Mouse (Mus musculus) heart, postnatal 0 days (tissue): Measurements from ENCODE around the gene Abhd14a. TPM values are rescaled to one million over a fixed set of nuclear protein-coding genes. Genes with fewer than 3 reads are reported as not detected.
A peak's percentile ranks its signal among the peaks of the same experiment; 100 is the strongest.

ENCODE experiments used
- ATAC-seq: fragments of 200-750 bp; cut with Nextera tagmentation; 2 replicates; pipeline ENCODE4 v1.8.0; 2017; ENCODE audit warnings: low read depth, moderate number of reproducible peaks, moderate library complexity; ENCODE audit not compliant: insufficient read depth
- DNase-seq: peaks from one replicate; pipeline ENCODE4 v3.0.0-alpha.2; 2016; ENCODE audit warnings: low spot score
- H3K27ac ChIP-seq: fragments of 300-500 bp; sonication (generic); 2 replicates; pipeline ENCODE4 v1.5.1; 2014; ENCODE audit warnings: low read depth, mild to moderate bottlenecking
- H3K27me3 ChIP-seq: fragments of 300-500 bp; sonication (generic); 2 replicates; pipeline ENCODE4 v1.6.1; 2014; ENCODE audit warnings: low read length, mixed read lengths; ENCODE audit not compliant: control insufficient read depth, insufficient read depth
- H3K36me3 ChIP-seq: fragments of 300-500 bp; sonication (generic); replicated peaks from 2 replicates; pipeline ENCODE4 v1.6.1; 2014; ENCODE audit warnings: low read length, mixed read lengths; ENCODE audit not compliant: control insufficient read depth, insufficient read depth
- H3K4me1 ChIP-seq: fragments of 300-500 bp; sonication (generic); 2 replicates; pipeline ENCODE4 v1.6.1; 2014; ENCODE audit warnings: antibody characterized with exemption; ENCODE audit not compliant: control insufficient read depth, insufficient read depth
- H3K4me2 ChIP-seq: fragments of 300-500 bp; sonication (generic); 2 replicates; pipeline ENCODE4 v1.6.1; 2014; ENCODE audit warnings: low read depth, mild to moderate bottlenecking, low read length, moderate library complexity
- H3K4me3 ChIP-seq: fragments of 300-500 bp; sonication (generic); 2 replicates; pipeline ENCODE4 v1.5.1; 2014; ENCODE audit warnings: low read depth, low read length
- H3K9ac ChIP-seq: fragments of 300-500 bp; sonication (generic); replicated peaks from 2 replicates; pipeline ENCODE4 v1.6.1; 2014; ENCODE audit warnings: low read depth, low read length, mixed read lengths
- H3K9me3 ChIP-seq: fragments of 300-500 bp; sonication (generic); replicated peaks from 2 replicates; pipeline ENCODE4 v1.6.1; 2016; ENCODE audit warnings: low read length; ENCODE audit not compliant: control insufficient read depth
- CTCF ChIP-seq: IDR thresholded peaks from 2 replicates; pipeline ENCODE4 v1.5.1; 2016; ENCODE audit warnings: antibody characterized with exemption, control low read depth, low read depth
- EP300 ChIP-seq: IDR thresholded peaks from 2 replicates; pipeline ENCODE4 v1.6.1; 2016; ENCODE audit warnings: antibody characterized with exemption, low read depth
- WGBS: fragments of 180-500 bp; shearing (Covaris S2); extraction: QIAGEN DNeasy Blood & Tissue Kit; methylation state at CpG from one replicate; pipeline ENCODE4 v1.1.7; 2014; 5-methylcytosine and 5-hydroxymethylcytosine counted together
- polyA plus RNA-seq: library from polyadenylated mRNA; unstranded; fragments of >200 nt; fragmentation: Nextera tagmentation; extraction: Ambion mirVana; gene quantifications from 2 replicates; pipeline ENCODE4 v1.2.1, GENCODE M21; 2015
- total RNA-seq: library from RNA; depleted of rRNA; stranded (reverse); fragments of >200 nt; gene quantifications from 2 replicates; pipeline ENCODE4 v1.2.3, GENCODE M21; 2014; ENCODE audit warnings: low replicate concordance

Abhd14a gene
- total and polyA plus RNA-seq, 2 experiments from 2014 or later = 45.8 to 64.8 TPM

DNA sequence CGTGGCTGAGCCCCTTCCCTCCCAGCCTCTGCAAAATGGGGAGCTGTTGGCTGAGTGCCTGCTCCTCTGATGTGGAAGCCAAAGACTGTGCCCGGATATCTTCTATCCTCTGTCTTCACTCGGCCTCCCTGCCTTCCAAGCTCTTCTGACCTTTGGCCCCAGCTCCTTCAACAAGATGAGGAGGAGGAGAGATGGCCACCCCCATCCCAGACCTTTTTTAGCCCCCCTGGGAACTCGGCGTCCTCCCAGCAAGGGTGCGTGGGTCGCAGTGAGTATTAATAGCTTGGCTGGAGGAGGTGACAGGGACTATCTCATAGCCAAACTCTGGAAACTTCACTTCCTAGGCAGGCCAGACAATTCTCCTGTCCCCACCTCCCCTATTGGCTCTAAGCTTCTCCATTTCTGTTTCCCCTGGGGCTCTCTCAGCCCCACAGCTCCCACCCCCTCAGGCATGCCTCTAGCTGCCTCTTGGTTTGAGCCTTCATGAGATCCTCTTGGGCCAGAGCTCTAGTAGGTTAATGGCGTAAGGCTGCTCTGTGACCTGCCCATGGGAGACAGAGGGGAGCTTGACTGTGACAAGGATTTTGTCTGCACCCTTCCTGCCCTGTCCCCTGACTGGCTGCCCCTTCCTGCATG, 40.9 kb downstream of the Abhd14a start:
- Histone ChIP-seq H3K9ac (no peak overlapping the region), H3K4me2 (0 out of 2 replicates have a peak overlapping the region, but pooled peaks have one; percentile 1)
- DNase-seq = peak; percentile 61

DNA sequence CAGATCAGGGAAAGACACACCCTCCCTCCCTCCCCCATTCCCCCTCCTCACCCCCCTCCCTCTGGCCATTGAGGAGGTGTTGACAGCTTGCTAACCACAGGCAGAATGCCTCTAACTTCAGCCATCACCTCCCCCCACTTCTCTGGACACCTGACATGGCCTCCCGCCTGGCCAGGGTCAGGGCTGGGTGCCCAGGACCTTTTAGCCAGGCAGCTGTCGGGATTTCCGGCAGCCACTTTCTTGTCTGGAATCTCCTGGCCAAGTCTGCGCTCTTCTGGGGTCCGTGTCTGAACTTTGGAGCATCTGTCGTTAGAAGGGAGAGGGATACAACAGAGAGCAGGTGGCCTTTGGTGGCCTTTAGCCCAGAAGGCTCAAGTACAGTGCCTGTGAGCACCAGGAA, 42.2 kb downstream of the Abhd14a start:
- peak; percentile 89 for ATAC-seq
- Histone ChIP-seq H3K4me1 (peaks cover 46% of the 10 kb centered on the region), H3K27ac (peak overlapping the region; percentile 87), H3K27me3 (no peaks in the 10 kb centered on the region), H3K36me3 (no peaks in the 10 kb centered on the region), H3K4me3 (no peak overlapping the region), H3K9ac (no peak overlapping the region), H3K9me3 (0 out of 2 replicates have a peak, but pooled peaks cover 3% of the 10 kb centered on the region), H3K4me2 (no peak overlapping the region)
- DNase-seq = peak; percentile 76
- TF ChIP-seq CTCF = no peak
- TF ChIP-seq EP300 = peak; percentile 59
- WGBS = 14% methylated on average over 6 of the region's 6 CpGs

More for the DNA sequence above, 40.9 kb downstream of the Abhd14a start:
- H3K36me3 ChIP-seq = no peaks in the 10 kb centered on the region
- TF ChIP-seq CTCF (no peak), EP300 (peak; percentile 59; the same call in 1 of the 2 replicates)
- H3K27me3 ChIP-seq = no peaks in the 10 kb centered on the region
- peak overlapping the region; percentile 87 for H3K27ac ChIP-seq
- H3K4me1 ChIP-seq = peaks cover 50% of the 10 kb centered on the region
- 0 out of 2 replicates have a peak, but pooled peaks cover 3% of the 10 kb centered on the region for H3K9me3 ChIP-seq
- 15% methylated on average over 8 of the region's 8 CpGs for WGBS
- ATAC-seq = peak; percentile 28
- no peak overlapping the region for H3K4me3 ChIP-seq

DNA sequence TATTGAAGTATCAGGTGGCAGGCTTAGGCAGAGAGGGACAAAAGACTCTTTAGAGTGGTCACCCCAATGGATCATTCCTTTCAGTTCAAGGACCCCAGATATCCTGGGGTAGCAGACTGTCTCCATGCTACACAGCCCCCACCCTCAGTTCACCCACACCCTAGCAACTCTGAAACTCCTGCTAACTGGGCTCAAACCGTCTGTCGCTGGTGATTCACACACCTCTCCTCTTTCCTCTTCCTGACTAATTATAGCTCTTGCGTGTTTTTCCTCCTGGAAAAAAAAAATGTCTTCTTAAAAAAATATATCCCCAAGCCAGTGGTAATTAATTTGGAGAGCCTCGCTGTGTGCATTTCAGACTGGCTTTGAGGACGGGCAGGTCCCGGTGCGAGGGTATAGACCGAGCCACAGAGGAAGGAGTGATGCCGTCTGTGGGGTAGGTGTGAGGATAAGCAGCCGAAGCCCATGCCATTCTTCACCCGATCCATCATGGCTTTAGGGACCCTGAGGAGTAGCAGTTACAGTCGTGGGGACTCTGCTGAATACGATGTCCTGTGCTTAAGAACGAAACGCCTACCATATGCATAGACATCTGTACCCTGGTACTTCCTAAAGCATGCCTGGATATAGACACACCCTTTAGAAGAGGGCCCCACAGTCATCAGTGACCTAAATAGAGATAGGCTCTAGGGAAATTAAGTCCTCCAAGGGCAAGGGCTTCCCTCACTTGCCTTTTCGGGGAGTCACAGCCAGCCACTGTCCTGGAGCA, 44.7 kb downstream of the Abhd14a start:
- Histone ChIP-seq H3K27me3 (no peaks in the 10 kb centered on the region), H3K4me2 (no peak overlapping the region), H3K9ac (no peak overlapping the region), H3K36me3 (no peaks in the 10 kb centered on the region), H3K4me3 (no peak overlapping the region), H3K4me1 (peaks cover 45% of the 10 kb centered on the region), H3K27ac (no peak overlapping the region), H3K9me3 (no peaks in the 10 kb centered on the region)
- DNase-seq = no peak
- no peak for TF ChIP-seq EP300
- no peak for TF ChIP-seq CTCF
- 68% methylated on average over 16 of the region's 16 CpGs for WGBS
- no peak for ATAC-seq

DNA sequence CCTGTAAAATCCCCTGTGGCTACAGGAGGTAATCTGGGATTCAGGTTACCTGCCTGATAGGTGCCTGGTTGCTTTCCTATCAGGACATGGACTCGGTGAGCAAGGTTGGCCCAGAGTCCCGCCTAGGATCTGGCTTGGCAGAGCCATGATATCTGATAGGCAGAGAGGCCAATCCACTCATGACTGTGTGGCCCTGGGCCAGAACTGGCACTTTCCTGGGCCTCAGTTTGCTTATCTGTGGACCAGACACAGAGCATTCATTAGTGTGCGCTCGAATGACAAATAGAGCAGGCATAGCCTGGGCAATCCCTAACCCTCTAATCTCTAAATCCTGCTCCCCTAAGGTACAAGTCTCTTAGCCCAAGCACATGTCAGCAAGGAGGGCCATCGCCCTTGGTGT, 45.3 kb downstream of the Abhd14a start:
- TF ChIP-seq CTCF (no peak), EP300 (no peak)
- H3K9me3 ChIP-seq = no peaks in the 10 kb centered on the region
- no peak overlapping the region for H3K9ac ChIP-seq
- H3K27me3 ChIP-seq = no peaks in the 10 kb centered on the region
- 53% methylated on average over 5 of the region's 5 CpGs for WGBS
- no peaks in the 10 kb centered on the region for H3K36me3 ChIP-seq
- H3K4me3 ChIP-seq = no peak overlapping the region
- DNase-seq (no peak), ATAC-seq (no peak)
- H3K4me1 ChIP-seq = peaks cover 44% of the 10 kb centered on the region
- H3K27ac ChIP-seq = no peak overlapping the region
- H3K4me2 ChIP-seq = no peak overlapping the region

DNA sequence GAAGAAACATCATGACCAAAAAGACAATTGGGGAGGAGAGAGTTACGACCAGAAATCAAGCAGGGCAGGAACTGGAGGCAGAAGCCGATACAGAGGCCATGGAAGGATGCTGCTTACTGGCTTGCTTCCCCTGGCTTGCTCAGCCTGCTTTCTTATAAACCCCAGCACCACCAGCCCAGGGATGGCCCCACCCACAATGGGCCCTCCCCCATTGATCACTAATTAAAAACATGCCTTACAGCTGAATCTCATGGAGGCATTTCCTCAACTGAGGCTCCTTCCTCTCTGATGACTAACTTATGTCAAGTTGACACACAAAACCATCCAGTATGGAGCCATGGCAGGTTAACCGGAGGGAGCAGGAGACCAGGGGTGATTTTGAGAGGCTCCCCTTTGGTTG, 47.7 kb downstream of the Abhd14a start:
- Histone ChIP-seq H3K9me3 (no peaks in the 10 kb centered on the region), H3K9ac (no peak overlapping the region), H3K4me3 (no peak overlapping the region), H3K4me2 (no peak overlapping the region), H3K27ac (no peak overlapping the region), H3K27me3 (no peaks in the 10 kb centered on the region), H3K36me3 (no peaks in the 10 kb centered on the region), H3K4me1 (peaks cover 22% of the 10 kb centered on the region)
- ATAC-seq (no peak), DNase-seq (no peak)
- WGBS = 81% methylated on average over 3 of the region's 3 CpGs
- no peak for TF ChIP-seq CTCF
- no peak for TF ChIP-seq EP300
